Mouse (Mus musculus): ENCODE results near the gene Efcab11. TPM values are rescaled to one million over a fixed set of nuclear protein-coding genes. Genes with fewer than 3 reads are reported as not detected.

Efcab11 gene
- polyA plus RNA-seq, 1 experiment from 2014 or later: 3.6 TPM

DNA sequence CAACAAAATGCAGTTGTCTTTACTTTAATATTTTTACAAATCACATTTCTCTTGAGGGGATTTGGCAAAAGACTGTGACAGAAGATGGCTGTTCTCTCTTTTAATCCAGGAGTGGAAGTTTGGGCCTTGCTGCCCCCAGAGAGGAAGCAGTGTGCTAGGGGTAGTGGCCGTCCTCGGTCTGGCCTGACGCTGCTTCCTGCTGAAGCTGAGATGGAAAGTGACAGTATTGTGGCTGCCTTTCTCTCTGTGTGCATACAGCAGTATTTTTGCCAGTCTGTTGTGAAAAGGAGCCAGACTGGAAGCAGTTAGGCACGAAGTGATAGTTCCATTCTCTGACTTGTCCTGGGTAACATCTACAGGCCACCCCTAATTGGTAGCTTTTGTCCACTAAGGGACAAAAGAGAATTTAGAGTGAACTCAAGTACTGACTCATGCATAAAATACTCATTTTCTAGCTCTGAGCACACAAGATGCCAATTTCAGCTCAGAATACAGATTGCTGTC is 18.7 kb upstream of the Efcab11 start:
- H3K9me3 ChIP-seq (ENCODE audit: control insufficient read depth, low read length): no peaks in the 10 kb centered on the region
- TF ChIP-seq EP300 (optimal IDR thresholded peaks at IDR 0.05) (no peak), CTCF (IDR thresholded peaks at IDR 0.05; ENCODE audit: low read depth) (no peak)
- H3K27me3 ChIP-seq (ENCODE audit: control insufficient read depth, insufficient read depth, low read length): no peaks in the 10 kb centered on the region
- 86% methylated on average over 4 of the region's 4 CpGs for WGBS
- H3K4me3 ChIP-seq (ENCODE audit: low read depth, low read length): no peak overlapping the region
- ATAC-seq (ENCODE audit: low FRiP score, low TSS enrichment): no peak
- peaks cover 5% of the 10 kb centered on the region; the same call in 1 of the 2 replicates for H3K36me3 ChIP-seq (ENCODE audit: control insufficient read depth, insufficient read depth, low read length)
- DNase-seq (ENCODE audit: low spot score): no peak
- H3K27ac ChIP-seq (replicated peaks): 0 out of 2 replicates have a peak overlapping the region, but pooled peaks have one; percentile 8
- H3K4me1 ChIP-seq (replicated peaks; ENCODE audit: control insufficient read depth, insufficient read depth): no peaks in the 10 kb centered on the region
- no peak overlapping the region for H3K9ac ChIP-seq (ENCODE audit: low read length)
- H3K4me2 ChIP-seq (replicated peaks; ENCODE audit: low read depth): no peak overlapping the region

DNA sequence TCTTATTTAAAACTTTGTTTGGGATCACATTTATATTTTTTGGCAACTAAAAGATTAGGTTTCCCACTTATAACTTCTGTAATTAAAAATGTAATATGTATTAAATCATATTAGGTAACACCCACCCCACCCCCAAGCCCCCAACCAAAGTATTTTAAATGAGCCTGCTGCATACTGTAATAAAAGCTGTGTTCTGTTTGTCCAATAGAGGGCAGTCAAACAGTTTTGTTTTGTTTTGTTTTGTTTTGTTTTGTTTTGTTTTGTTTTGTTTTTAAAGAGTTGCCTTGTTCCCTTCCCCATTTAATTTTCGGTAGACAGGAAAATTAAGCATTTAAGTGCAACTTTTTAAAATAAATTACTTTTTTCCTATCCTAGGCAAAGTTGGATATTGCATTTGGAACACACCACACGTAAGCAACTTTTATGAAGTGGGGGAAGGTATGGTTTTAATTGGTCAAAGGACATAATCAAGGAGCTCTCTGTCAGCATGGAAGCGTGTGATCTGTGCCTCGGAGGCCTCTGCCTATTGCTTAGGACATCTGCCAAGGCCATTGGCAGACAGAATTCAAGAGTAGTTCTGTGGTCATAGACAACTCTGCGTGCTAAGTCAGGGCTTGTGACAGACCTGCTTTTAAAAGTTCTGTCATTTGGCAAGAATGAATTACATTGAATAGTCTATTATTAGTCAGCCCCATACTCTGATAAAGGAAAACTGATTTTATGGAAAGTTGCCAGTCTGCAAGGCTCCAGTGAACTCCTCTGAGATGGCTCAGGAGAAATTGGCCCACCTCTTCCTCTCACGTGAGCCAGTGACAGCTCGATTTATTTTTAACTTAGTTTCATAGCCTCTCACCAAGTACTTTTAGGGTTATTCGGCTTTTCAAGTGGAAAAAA is 18.0 kb upstream of the Efcab11 start:
- H3K9me3 ChIP-seq (ENCODE audit: control insufficient read depth, low read length): no peaks in the 10 kb centered on the region
- no peak overlapping the region for H3K4me2 ChIP-seq (replicated peaks; ENCODE audit: low read depth)
- no peak overlapping the region for H3K4me3 ChIP-seq (ENCODE audit: low read depth, low read length)
- H3K27ac ChIP-seq (replicated peaks): no peak overlapping the region
- DNase-seq (ENCODE audit: low spot score) (no peak), ATAC-seq (ENCODE audit: low FRiP score, low TSS enrichment) (no peak)
- H3K9ac ChIP-seq (ENCODE audit: low read length): no peak overlapping the region
- TF ChIP-seq CTCF (IDR thresholded peaks at IDR 0.05; ENCODE audit: low read depth) (peak; percentile 48), EP300 (optimal IDR thresholded peaks at IDR 0.05) (no peak)
- no peaks in the 10 kb centered on the region for H3K27me3 ChIP-seq (ENCODE audit: control insufficient read depth, insufficient read depth, low read length)
- no peaks in the 10 kb centered on the region for H3K4me1 ChIP-seq (replicated peaks; ENCODE audit: control insufficient read depth, insufficient read depth)
- WGBS: 65% methylated on average over 8 of the region's 8 CpGs
- H3K36me3 ChIP-seq (ENCODE audit: control insufficient read depth, insufficient read depth, low read length): peaks cover 5% of the 10 kb centered on the region; the same call in 1 of the 2 replicates

DNA sequence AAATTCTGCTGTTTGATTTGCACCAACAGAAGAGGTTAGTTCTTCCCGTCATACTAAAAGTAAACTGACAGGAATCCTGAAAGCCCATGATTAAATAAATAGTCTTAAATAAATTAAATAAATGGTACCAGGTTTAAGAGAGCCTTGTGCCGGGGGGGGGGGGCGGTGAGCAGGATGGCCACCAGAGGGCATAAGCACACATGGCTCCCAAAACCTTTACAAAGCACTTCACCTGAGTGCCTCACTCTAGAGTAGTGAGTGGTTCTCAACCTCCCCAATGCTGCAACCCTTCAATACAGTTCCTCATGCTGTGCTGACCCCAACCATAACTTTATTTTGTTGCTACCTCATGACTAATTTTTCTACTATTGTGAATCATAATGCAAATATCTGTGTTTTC is 15.8 kb upstream of the Efcab11 start:
- no peak for TF ChIP-seq EP300 (optimal IDR thresholded peaks at IDR 0.05)
- TF ChIP-seq CTCF (IDR thresholded peaks at IDR 0.05; ENCODE audit: low read depth): peak; percentile 55
- Histone ChIP-seq H3K4me3 (ENCODE audit: low read depth, low read length) (no peak overlapping the region), H3K9ac (ENCODE audit: low read length) (no peak overlapping the region), H3K9me3 (ENCODE audit: control insufficient read depth, low read length) (no peaks in the 10 kb centered on the region), H3K4me2 (replicated peaks; ENCODE audit: low read depth) (no peak overlapping the region), H3K4me1 (replicated peaks; ENCODE audit: control insufficient read depth, insufficient read depth) (no peaks in the 10 kb centered on the region), H3K27ac (replicated peaks) (no peak overlapping the region), H3K27me3 (ENCODE audit: control insufficient read depth, insufficient read depth, low read length) (no peaks in the 10 kb centered on the region), H3K36me3 (ENCODE audit: control insufficient read depth, insufficient read depth, low read length) (peaks cover 2% of the 10 kb centered on the region; the same call in 1 of the 2 replicates)
- DNase-seq (ENCODE audit: low spot score) (no peak), ATAC-seq (ENCODE audit: low FRiP score, low TSS enrichment) (no peak)
- WGBS: 44% methylated on average over 1 of the region's 3 CpGs

DNA sequence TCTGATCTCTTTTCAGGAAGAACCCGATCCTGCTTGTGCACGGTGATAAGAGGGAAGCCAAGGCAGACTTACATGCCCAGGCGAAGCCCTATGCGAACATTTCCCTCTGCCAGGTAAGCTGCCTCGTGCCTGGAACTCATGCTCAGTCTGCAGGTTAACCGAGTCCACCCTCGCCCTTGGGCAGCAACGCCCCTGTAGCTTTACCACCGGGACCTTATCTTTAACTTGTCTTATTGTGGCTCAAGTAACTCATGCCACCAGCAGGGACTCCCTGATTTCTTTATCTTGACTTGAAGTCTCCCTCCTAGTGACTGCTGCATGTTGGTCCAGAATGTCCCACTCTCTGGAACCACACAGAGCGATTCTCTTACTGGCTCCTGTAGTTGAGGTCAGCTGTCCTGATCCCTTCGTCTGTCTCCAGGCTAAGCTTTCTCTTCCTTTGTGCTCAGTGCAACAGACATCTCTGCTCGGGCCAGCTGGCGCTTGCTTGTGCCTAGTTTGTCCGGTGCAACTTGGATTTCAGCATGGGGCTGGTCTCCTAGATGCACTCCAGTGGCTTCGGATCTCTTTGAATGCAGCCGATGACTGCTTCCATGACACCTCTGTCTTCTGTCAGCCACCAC is 14.1 kb upstream of the Efcab11 start:
- ATAC-seq (ENCODE audit: low FRiP score, low TSS enrichment): no peak
- H3K27me3 ChIP-seq (ENCODE audit: control insufficient read depth, insufficient read depth, low read length): no peaks in the 10 kb centered on the region
- 77% methylated on average over 16 of the region's 16 CpGs for WGBS
- H3K4me1 ChIP-seq (replicated peaks; ENCODE audit: control insufficient read depth, insufficient read depth): no peaks in the 10 kb centered on the region
- no peak overlapping the region for H3K4me2 ChIP-seq (replicated peaks; ENCODE audit: low read depth)
- no peak for TF ChIP-seq EP300 (optimal IDR thresholded peaks at IDR 0.05)
- no peak for TF ChIP-seq CTCF (IDR thresholded peaks at IDR 0.05; ENCODE audit: low read depth)
- no peak for DNase-seq (ENCODE audit: low spot score)
- no peaks in the 10 kb centered on the region; the same call in 1 of the 2 replicates for H3K36me3 ChIP-seq (ENCODE audit: control insufficient read depth, insufficient read depth, low read length)
- H3K9me3 ChIP-seq (ENCODE audit: control insufficient read depth, low read length): no peaks in the 10 kb centered on the region
- no peak overlapping the region for H3K9ac ChIP-seq (ENCODE audit: low read length)
- H3K4me3 ChIP-seq (ENCODE audit: low read depth, low read length): no peak overlapping the region
- H3K27ac ChIP-seq (replicated peaks): no peak overlapping the region

DNA sequence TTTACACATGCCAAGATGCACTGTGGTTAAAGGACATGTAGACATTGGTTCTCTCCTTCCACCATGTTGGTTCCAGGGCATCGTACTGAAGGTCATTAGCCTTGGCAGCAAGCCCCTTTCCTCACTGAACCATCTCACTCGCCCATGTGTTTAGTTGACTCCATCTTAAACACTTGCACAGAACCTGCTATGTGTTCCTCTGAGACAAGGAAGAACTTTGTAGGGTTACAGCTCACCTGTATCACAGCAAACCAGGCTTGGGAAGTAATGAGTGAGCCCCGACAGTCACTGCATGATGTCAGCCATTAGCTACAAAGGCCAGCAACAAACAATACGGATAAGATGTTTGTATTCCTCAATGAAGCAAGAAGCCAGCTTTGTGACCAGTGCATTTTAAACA is 13.6 kb upstream of the Efcab11 start:
- H3K9me3 ChIP-seq (ENCODE audit: control insufficient read depth, low read length): no peaks in the 10 kb centered on the region
- H3K9ac ChIP-seq (ENCODE audit: low read length): no peak overlapping the region
- TF ChIP-seq CTCF (IDR thresholded peaks at IDR 0.05; ENCODE audit: low read depth) (no peak), EP300 (optimal IDR thresholded peaks at IDR 0.05) (no peak)
- no peaks in the 10 kb centered on the region; the same call in 1 of the 2 replicates for H3K36me3 ChIP-seq (ENCODE audit: control insufficient read depth, insufficient read depth, low read length)
- no peak overlapping the region for H3K4me3 ChIP-seq (ENCODE audit: low read depth, low read length)
- no peak overlapping the region for H3K4me2 ChIP-seq (replicated peaks; ENCODE audit: low read depth)
- no peaks in the 10 kb centered on the region for H3K27me3 ChIP-seq (ENCODE audit: control insufficient read depth, insufficient read depth, low read length)
- H3K27ac ChIP-seq (replicated peaks): no peak overlapping the region
- ATAC-seq (ENCODE audit: low FRiP score, low TSS enrichment) (no peak), DNase-seq (ENCODE audit: low spot score) (no peak)
- no peaks in the 10 kb centered on the region for H3K4me1 ChIP-seq (replicated peaks; ENCODE audit: control insufficient read depth, insufficient read depth)
- 78% methylated on average over 4 of the region's 4 CpGs for WGBS
